Mouse (Mus musculus) urinary bladder, adult 18-20 months (tissue): ENCODE results near the gene Pdk1.

Experiments used
- DNase-seq, 2 experiments: peaks; one replicate each; pipeline ENCODE4 v3.0.0; 2022; ENCODE audit warnings: low spot score in 2 of 2, mixed read lengths in 2 of 2

Pdk1 gene

DNA sequence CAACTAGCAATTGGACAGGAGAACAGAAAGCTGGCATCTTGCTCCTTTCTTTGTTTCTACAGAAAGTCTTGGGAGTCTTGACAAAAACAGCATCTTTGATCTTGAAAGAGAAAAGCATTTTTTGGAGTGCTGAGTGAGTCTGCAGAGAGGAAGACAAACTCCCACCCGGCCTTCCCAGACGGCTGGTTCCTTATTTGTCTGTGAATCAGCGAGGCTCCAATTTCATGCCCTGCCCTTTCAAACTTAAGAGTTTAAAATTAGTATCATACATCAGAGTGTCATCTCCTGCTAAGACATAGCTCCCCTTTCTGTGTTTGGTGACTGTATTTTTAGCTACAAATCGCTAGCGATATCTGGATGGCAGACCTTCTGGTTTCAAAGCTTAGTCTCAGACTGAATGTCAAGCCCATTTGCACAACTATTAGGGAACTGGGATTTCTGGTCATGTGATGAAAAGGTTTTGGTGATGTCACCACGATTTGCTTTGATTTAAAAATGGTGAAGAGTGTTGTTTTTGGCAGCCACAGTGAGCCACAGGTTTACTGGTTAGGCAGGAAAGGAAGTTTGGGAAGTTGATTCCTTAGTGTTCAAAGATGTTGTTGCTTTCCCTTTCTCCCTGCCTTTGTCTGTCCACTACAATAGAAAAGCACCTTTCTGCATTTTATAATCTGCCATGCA is 65.8 kb downstream of the Pdk1 start:
- DNase-seq = no peak

DNA sequence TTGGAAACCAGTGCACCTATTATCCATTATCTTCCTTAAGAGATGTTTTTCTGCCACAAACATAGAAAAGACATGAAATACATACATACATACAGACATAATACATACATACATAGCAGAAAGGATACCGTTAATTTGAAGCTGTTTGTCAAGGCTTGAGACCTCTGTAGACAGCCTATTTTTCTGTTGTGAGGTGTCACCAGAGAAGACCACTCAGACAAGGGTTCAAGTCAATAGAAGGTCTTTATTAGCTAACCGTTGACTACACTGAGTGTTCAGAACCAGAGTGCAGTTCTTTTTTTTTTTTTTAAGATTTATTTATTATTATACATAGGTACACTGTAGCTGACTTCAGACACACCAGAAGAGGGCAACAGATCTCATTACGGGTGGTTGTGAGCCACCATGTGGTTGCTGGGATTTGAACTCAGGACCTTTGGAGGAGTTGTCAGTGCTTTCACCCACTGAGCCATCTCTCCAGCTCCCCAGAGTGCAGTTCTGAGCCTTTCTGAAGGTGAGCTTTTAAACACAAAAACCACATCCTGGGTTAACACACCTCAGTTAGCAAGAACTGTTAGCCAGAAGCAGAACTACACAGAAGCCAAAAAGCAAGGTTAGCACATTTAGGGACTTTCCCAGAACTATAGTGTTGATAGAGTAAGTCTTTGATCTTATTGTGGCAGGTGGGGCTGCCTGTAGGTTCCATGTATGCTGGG is 68.1 kb downstream of the Pdk1 start:
- DNase-seq = no peak

DNA sequence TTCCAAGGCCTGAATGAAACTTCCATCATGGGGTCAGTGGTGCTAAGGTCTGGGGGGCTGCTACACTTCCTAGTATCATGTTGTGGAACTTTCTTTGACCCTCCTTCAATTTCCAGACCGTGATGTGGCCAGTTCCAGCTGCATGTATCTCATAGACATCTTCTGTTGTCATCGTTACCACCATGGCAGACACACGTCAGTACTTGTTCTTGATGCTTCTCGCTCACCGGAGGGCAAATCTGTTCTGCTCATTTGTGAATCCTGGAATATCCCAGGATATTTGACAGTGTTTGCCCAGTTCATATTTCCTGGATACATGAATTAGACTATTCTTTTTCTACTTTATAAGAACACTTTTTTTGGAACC is 68.7 kb downstream of the Pdk1 start:
- DNase-seq = no peak

DNA sequence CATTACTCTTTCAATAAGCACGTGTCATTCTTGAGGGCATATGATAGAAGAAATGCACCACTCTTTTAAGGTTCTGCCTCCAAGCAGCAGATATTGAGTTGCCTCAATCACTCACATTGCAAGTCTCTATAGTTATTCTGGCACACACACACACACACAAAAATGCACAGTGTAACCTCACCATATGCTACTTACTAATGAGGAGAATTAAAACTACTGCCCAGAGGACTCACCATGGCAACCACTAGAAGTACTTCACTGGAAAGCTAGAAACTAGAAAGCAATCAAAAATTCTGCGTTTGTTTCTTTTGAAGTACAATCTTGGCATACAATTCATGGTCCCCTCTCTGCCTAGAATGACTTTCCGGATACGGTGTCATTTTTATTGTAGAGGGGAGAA is 78.2 kb downstream of the Pdk1 start:
- DNase-seq = no peak
